Mouse (Mus musculus): Measurements from ENCODE around the gene Rwdd3. TPM values are rescaled to one million over a fixed set of nuclear protein-coding genes. Genes with fewer than 3 reads are reported as not detected.

Gene Rwdd3
- total and polyA plus RNA-seq, 2 experiments from 2014 or later, result 5.8 to 15.3 TPM

GRCm38 (mm10) chr3:121172718-121173117 is 1.2 kb upstream of the Rwdd3 start:
- Histone ChIP-seq H3K4me2 (ENCODE audit: low read depth, low read length) (no peak overlapping the region), H3K36me3 (ENCODE audit: insufficient read depth, low read length) (no peaks in the 10 kb centered on the region), H3K9me3 (ENCODE audit: low read length) (no peaks in the 10 kb centered on the region), H3K4me1 (ENCODE audit: insufficient read depth, low read length) (no peaks in the 10 kb centered on the region; the same call in 1 of the 2 replicates), H3K27ac (no peak overlapping the region), H3K9ac (replicated peaks; ENCODE audit: low read length) (no peak overlapping the region), H3K27me3 (ENCODE audit: insufficient read depth, low read length) (no peaks in the 10 kb centered on the region), H3K4me3 (ENCODE audit: low read length) (no peak overlapping the region)
- WGBS, result 75% methylated on average over 2 of the region's 2 CpGs
- DNase-seq (ENCODE audit: low spot score), result no peak
- no peak for TF ChIP-seq CTCF (IDR thresholded peaks at IDR 0.05; ENCODE audit: low read depth)
- no peak for ATAC-seq

- no peak for ATAC-seq
Observed at GRCm38 (mm10) chr3:121171872-121172265, 374 bp upstream of the Rwdd3 start.

GRCm38 (mm10) chr3:121170631-121171030 is 864 bp downstream of the Rwdd3 start:
- Histone ChIP-seq H3K4me3 (ENCODE audit: low read length) (peak overlapping the region; percentile 48; the same call in 1 of the 2 replicates), H3K36me3 (ENCODE audit: insufficient read depth, low read length) (no peaks in the 10 kb centered on the region), H3K9ac (replicated peaks; ENCODE audit: low read length) (no peak overlapping the region), H3K9me3 (ENCODE audit: low read length) (no peaks in the 10 kb centered on the region), H3K27me3 (ENCODE audit: insufficient read depth, low read length) (no peaks in the 10 kb centered on the region), H3K4me2 (ENCODE audit: low read depth, low read length) (peak overlapping the region; percentile 60), H3K27ac (no peak overlapping the region), H3K4me1 (ENCODE audit: insufficient read depth, low read length) (no peaks in the 10 kb centered on the region; the same call in 1 of the 2 replicates)
- no peak for DNase-seq (ENCODE audit: low spot score)
- no peak for TF ChIP-seq CTCF (IDR thresholded peaks at IDR 0.05; ENCODE audit: low read depth)
- ATAC-seq, result no peak
- 55% methylated on average over 7 of the region's 7 CpGs for WGBS

More at GRCm38 (mm10) chr3:121171872-121172265, 374 bp upstream of the Rwdd3 start:
- no peaks in the 10 kb centered on the region for H3K9me3 ChIP-seq (ENCODE audit: low read length)
- H3K4me2 ChIP-seq (ENCODE audit: low read depth, low read length), result peak overlapping the region; percentile 60
- 58% methylated on average over 6 of the region's 6 CpGs for WGBS
- H3K9ac ChIP-seq (replicated peaks; ENCODE audit: low read length), result peak overlapping the region; percentile 48; the same call in 1 of the 2 replicates
- no peak for TF ChIP-seq CTCF (IDR thresholded peaks at IDR 0.05; ENCODE audit: low read depth)
- DNase-seq (ENCODE audit: low spot score), result no peak
- H3K4me1 ChIP-seq (ENCODE audit: insufficient read depth, low read length), result no peaks in the 10 kb centered on the region; the same call in 1 of the 2 replicates
- H3K27ac ChIP-seq, result no peak overlapping the region
- H3K27me3 ChIP-seq (ENCODE audit: insufficient read depth, low read length), result no peaks in the 10 kb centered on the region
- no peaks in the 10 kb centered on the region for H3K36me3 ChIP-seq (ENCODE audit: insufficient read depth, low read length)
- H3K4me3 ChIP-seq (ENCODE audit: low read length), result peak overlapping the region; percentile 48

GRCm38 (mm10) chr3:121169092-121169942 is 2.2 kb downstream of the Rwdd3 start:
- Histone ChIP-seq H3K27ac (no peak overlapping the region), H3K36me3 (ENCODE audit: insufficient read depth, low read length) (no peaks in the 10 kb centered on the region), H3K4me3 (ENCODE audit: low read length) (no peak overlapping the region), H3K9ac (replicated peaks; ENCODE audit: low read length) (no peak overlapping the region), H3K4me1 (ENCODE audit: insufficient read depth, low read length) (no peaks in the 10 kb centered on the region; the same call in 1 of the 2 replicates), H3K27me3 (ENCODE audit: insufficient read depth, low read length) (no peaks in the 10 kb centered on the region), H3K4me2 (ENCODE audit: low read depth, low read length) (no peak overlapping the region), H3K9me3 (ENCODE audit: low read length) (no peaks in the 10 kb centered on the region)
- no peak for TF ChIP-seq CTCF (IDR thresholded peaks at IDR 0.05; ENCODE audit: low read depth)
- WGBS, result 63% methylated on average over 15 of the region's 15 CpGs
- DNase-seq (ENCODE audit: low spot score), result no peak
- ATAC-seq, result no peak

GRCm38 (mm10) chr3:121168581-121168980 is 2.9 kb downstream of the Rwdd3 start:
- TF ChIP-seq CTCF (IDR thresholded peaks at IDR 0.05; ENCODE audit: low read depth), result no peak
- ATAC-seq (no peak), DNase-seq (ENCODE audit: low spot score) (no peak)
- Histone ChIP-seq H3K27me3 (ENCODE audit: insufficient read depth, low read length) (no peaks in the 10 kb centered on the region), H3K4me1 (ENCODE audit: insufficient read depth, low read length) (no peaks in the 10 kb centered on the region; the same call in 1 of the 2 replicates), H3K27ac (no peak overlapping the region), H3K9ac (replicated peaks; ENCODE audit: low read length) (no peak overlapping the region), H3K4me3 (ENCODE audit: low read length) (no peak overlapping the region), H3K36me3 (ENCODE audit: insufficient read depth, low read length) (no peaks in the 10 kb centered on the region), H3K4me2 (ENCODE audit: low read depth, low read length) (no peak overlapping the region), H3K9me3 (ENCODE audit: low read length) (no peaks in the 10 kb centered on the region)
- 91% methylated on average over 8 of the region's 8 CpGs for WGBS

GRCm38 (mm10) chr3:121163271-121163819 is 8.2 kb downstream of the Rwdd3 start:
- Histone ChIP-seq H3K4me2 (ENCODE audit: low read depth, low read length) (no peak overlapping the region), H3K9ac (replicated peaks; ENCODE audit: low read length) (no peak overlapping the region), H3K9me3 (ENCODE audit: low read length) (no peaks in the 10 kb centered on the region), H3K27me3 (ENCODE audit: insufficient read depth, low read length) (no peaks in the 10 kb centered on the region), H3K4me1 (ENCODE audit: insufficient read depth, low read length) (0 out of 2 replicates have a peak, but pooled peaks cover 5% of the 10 kb centered on the region), H3K36me3 (ENCODE audit: insufficient read depth, low read length) (no peaks in the 10 kb centered on the region), H3K4me3 (ENCODE audit: low read length) (no peak overlapping the region), H3K27ac (no peak overlapping the region)
- peak; percentile 54 for DNase-seq (ENCODE audit: low spot score)
- ATAC-seq, result no peak
- 41% methylated on average over 7 of the region's 7 CpGs for WGBS
- TF ChIP-seq CTCF (IDR thresholded peaks at IDR 0.05; ENCODE audit: low read depth), result peak; percentile 76

Data from hindbrain, postnatal 0 days (tissue).